Mouse (Mus musculus) CD4-positive, CD25-positive, alpha-beta regulatory T cell, adult 4 months (primary cell): ENCODE results near the gene Mrpl50. TPM values are rescaled to one million over a fixed set of nuclear protein-coding genes. Genes with fewer than 3 reads are reported as not detected.
"Not testable (repeated sequence)": the region's sequence is repeated elsewhere in the genome, so short reads cannot be mapped to it uniquely, and the experiment has no call there.

ENCODE experiments used
- ATAC-seq: one replicate; pipeline ENCODE4 v1.8.0; 2017
- polyA plus RNA-seq, 2 experiments: library from polyadenylated mRNA; unstranded; fragments of 100-300 nt; shearing (Covaris generic); gene quantifications; one replicate each; pipeline ENCODE4 v1.2.1; 2017

The Mrpl50 gene
- polyA plus RNA-seq: 10 to 100 TPM; 33.8 to 39.9 TPM

DNA sequence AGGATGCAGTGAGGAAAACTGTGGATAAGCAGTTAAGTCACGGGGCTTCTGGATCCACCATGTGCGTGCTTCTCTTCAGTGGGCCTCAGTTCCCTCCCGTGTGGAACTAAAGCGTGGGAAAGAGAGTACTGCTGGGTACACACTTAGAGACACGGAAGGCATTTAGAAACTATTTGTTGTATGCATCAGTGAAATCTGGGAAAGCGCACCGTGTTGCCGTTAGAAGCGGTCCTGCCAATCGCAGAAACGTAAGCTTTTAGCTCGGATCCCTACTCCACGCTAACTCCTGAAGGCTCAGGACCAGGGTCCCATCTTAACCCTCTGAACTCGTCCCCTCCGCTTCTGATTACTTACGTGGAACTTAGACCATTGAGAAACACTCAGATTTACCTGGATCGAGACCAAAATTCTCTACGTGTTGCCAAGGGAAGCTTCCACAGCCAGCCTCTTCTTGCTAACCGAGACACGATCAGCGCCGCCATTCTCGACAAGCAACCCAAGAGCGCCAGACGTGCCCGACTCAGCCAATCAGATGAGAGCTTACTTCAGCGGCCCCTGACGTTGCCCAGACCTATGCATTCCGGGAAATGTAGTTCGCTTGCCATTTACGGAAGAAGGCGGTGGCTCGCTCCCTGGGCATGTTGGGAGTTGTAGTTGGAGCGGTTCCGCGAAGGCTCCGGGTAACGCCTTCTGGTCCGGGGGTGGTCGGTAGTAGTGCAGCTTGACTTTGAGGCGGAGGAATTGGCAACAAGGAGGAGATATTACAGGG, at the start of gene Mrpl50, which contains the start of gene Zfp189:
Gene Mrpl50 (minus strand): TSS at position 522 of the 769 bp plus-strand sequence.
Gene Zfp189 (plus strand): TSS at position 605 of the 769 bp plus-strand sequence.
- peak; percentile 99 for ATAC-seq

DNA sequence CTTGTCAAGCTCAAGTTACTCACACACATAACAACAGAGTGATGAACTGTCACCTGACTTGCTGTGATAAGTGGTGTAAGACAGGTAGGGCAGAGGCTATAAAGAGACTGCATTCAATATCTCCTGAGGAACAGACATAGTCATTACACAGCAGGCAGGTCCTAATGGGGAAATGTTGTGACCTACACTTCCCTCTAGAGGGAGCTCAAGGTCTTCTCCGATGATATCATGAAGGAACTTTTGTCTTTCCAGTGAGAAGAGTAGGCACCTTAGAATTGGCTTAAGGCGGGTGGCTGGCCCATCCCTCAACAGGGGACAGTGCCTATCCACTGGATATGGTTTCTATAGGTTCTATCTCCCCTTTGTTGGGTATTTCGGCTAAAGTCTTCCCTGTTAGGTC, 46.7 kb upstream of the Mrpl50 start:
- peak; percentile 92 for ATAC-seq

DNA sequence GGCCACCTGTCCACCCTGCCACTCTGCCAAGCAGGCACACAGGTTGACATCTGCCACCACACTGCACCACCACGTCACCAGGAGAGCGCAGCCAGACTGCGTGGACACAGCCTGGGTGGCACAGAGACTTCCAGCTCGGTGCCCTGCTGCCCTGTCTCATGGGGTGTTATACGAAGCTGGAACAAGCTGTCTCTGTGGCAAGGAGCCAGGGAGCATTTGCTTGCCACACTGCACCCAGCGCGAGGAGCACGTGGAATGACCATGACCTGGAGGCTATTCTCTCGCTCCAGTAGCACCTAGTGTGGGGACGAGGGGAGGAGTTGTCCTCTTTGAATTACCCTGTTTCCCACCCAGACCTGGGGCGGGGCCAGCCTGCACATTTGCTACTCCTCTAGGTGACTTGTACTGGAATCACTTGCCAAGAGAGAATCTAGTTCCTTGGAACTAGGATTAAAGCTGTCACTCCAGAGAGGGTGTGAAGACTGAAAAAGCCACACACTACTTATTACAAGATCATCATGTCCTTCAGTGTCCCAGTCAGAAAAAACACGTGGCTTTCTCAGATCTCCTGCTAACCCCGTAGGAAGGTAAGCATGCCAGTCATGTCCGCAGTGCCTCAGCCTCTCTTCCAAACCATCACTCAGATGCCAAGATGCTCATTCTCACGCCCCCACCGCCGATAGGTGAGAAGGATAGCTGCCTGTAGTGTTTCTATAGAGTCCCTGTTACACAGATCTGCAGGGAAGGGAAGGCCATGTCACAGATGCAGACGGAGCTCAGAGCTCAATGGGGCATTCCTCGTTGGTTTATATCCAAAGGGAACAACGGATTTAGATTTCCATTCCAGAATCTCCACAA, 39.3 kb upstream of the Mrpl50 start:
- no peak for ATAC-seq

DNA sequence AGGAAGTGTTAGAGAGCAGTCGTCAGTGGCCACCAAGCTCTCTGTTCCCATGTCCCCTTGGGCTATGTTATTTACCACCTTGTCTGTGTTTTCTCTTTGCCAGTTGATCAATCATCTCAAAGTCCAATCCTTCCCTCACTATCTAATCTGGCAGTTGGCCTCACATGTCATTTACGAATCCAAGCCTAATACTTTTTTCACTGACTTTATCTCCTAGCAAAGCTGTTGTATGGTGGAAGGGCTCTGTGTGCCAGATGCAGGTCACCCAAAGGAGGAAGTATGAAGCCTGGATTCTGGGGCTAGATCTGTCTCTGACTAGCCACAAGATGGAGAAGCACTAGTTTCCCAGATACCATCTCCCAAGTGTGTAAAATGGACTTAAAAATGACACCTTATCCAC, 37.3 kb upstream of the Mrpl50 start:
- no peak for ATAC-seq

DNA sequence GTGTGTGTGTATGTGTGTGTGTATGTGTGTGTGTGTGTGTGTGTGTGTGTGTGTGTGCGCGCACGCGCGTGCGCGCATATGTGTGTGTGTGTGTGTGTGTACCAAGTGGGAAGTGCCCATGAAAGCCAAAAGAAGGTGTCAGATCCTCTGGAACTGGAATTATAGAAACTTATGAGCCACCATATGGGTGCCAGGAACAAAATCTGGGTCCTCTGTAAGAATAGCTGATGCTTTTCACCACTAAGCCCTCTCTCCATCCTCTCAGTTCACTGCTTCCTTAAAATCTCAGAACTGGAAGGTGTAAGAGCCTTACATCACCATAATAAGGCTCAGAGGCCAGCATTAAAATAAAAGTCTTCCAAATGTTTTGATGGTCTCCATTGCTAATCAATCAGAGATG, 36.5 kb upstream of the Mrpl50 start:
- no peak for ATAC-seq

DNA sequence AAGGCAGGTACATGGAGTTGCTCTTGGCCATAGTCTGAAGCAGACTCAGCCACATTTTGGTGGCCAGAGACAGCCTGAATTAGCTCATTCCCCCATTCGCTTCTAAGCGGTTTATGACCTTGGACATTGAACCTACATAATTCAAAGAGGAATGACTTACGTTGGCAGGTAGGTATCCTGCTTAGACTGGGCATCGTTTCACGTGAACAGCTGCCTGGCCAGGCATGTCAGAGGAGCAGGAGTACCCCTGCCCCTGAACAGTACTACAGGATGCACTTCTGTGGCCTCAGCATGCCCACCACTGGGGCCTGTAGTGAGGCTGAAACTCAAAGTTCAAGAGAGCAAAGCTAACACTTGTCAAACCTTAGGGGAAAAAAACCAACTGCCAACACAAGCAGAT, 32.5 kb upstream of the Mrpl50 start:
- ATAC-seq: no peak

DNA sequence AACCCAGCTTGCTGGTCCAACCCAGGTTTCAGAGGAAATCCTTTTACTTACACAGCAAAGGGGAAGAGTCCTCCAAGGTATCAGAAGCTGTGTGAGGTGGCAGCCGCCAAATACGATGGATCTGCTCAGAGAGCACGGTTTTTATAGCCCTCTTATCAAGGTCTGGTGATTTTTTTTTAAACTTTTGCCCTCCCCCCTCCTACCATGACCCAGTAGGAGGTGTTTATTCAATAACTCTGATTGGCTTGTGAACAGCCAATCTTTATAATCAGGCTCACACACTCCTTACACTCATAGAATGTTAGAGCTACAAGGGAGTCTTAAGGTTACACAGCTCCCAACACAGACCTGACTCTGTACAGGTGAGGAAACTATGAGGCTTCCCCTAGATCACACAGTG, 28.5 kb upstream of the Mrpl50 start, which contains the start of gene Aldob:
Gene Aldob (minus strand): TSS at position 164 of the 400 bp plus-strand sequence.
- no peak for ATAC-seq

DNA sequence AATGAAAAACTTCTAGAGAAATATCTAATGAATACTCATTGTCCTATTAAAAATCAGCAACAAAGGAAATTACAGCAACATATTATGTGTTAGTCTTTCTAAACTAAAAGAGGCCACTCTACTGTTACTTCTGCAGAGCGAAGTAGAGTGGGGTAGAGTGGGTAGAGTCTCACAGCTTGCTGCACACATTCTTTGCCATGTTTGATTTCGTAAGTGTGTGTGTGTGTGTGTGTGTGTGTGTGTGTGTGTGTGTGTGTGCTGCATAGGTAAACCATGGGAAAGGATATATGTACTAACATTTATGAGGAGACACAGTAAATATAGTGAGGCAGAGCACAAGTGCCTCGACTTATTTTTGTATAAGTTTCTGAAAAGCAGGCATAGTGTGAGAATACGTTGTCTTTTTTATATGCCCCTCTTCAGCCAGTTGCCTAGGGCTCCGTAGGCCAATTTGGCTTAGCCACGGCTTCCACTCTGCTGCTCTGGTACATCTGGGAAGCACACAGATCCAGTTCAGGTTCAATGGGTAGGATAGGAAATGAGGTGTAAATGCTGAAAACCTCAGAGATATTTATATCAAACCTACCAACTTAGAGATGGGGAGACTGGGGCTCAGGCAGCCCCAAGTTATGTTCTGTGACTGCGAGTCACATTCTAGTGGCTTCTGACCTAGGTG, 26.8 kb upstream of the Mrpl50 start:
- ATAC-seq: no peak

DNA sequence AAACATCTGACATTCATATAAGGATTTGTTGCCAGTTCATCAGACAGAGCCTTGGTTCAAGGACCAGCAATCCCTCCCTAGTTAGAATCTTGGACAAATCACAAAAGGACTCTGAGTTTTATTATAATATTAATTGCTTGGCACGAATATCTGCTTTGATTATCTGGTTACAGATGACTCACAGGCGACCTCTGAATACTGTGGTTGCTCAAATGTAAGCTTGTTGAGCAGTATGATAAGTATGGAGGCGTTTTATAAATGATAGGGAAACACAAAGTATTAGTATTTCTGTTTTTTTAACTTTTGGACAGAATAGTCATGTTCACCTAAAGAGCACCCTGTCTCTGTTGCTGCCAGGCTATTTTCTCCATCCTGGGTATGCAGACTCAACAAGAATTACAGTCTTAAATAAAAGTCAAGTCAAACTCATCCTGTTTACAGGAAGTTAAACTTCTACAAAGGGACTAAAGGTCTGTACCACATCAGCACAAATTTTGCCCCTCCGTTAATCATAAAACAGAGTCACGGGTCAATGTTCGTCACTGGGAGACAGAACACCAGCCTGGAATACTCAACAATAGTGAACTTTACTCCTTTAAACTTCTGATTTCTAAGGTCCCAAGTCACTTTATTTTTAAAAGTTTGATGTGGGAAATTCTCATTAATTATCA, 26.1 kb upstream of the Mrpl50 start:
- ATAC-seq: no peak

DNA sequence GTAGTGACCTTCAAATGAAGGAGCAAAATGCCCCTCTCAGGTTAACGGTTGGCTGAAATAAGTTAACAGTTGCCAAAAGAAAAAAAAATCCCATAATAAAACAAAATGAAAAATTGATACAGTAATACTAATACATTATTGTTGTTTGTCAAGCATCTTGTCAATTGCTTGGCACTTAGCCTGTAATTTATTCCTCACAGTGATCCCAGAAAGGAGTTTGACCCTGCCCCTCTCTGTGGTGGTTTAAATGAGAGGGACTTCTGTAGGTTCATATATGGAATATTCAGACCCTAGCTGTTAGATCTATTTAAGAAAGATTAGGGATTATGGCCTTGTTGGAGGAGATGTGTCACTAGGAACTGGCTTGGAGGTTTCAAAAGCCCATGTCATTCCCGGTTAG, 25.1 kb upstream of the Mrpl50 start:
- ATAC-seq: no peak

DNA sequence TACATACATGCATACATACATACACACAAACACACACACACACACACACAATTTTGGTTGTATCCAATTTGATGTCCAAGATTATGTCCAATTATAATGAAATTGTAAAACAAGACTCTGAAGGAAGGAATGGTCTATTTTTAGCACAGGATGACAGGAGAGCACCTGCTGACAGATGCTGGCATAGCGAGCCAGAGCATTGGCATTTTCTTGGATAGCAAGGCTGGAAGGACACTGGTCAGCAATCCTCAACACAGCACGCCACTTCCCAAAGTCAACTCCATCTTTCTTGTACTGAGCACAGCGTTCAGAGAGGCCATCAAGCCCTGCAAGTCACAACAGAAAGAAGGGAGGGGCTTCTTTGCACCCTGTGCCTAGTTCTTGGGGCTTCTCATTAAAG, 20.1 kb upstream of the Mrpl50 start:
- no peak for ATAC-seq

DNA sequence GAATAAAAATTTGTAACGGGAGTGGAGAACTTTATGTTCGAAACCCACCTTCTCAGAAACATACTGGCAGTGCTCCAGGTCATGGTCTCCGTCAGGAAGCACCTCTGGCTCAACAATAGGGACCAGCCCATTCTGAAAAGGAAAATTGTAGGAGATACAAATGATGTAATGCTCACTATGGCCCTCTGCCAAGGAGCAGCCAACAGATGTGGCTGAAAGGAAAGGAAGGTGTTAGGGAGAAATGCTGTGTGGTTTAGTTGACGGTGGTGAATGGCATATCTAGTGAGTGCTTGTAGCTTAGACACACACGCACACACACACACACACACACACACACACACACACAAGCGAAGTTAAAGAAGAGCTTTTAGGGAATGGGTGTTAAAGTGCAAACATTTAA, 18.8 kb upstream of the Mrpl50 start:
- no peak for ATAC-seq

DNA sequence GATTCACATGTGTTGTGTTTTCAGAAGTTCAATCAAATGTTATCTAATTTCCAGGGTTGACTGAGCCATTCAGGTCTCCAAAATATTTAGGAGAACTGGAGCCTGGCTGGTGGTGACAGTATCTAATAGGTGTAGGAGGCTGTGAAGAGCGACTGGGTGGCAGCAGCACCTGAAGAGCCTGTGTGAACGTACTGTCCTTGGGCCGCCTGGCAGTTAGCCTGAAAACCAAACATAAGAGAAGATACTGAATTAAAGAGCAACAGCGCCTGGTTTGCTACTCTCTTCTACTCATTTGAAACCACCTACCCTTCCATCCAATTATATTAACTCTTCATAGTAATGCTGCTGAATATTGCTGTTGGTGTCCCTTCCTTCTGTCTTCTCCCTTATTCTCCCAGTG, 15.8 kb upstream of the Mrpl50 start:
- no peak for ATAC-seq

DNA sequence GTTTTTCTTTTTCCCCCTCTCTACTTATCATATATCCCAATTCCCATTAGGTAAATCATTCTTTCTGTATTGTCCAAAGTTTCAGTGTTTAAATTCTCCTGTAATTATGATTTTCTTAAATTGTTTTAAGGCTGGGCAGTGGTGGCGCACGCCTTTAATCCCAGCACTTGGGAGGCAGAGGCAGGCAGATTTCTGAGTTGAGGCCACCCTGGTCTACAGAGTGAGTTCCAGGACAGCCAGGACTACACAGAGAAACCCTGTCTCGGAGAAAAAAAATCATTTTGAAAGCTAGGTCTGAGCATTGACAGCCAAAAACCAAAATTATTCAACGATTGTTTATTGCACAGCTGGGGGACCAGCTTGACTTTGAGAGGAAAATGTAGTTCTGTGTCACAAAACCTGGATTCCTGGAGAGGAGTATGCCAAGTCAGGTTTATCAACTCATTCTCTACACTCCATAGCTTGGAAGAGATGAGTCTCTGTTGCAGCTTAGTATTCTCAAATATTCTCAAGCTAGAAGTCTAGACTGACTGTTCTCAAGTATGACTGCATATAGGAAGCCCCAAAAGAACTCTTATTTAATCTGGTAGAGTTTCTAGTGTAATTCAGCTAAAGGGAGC, 14.9 kb upstream of the Mrpl50 start:
- ATAC-seq: no peak

DNA sequence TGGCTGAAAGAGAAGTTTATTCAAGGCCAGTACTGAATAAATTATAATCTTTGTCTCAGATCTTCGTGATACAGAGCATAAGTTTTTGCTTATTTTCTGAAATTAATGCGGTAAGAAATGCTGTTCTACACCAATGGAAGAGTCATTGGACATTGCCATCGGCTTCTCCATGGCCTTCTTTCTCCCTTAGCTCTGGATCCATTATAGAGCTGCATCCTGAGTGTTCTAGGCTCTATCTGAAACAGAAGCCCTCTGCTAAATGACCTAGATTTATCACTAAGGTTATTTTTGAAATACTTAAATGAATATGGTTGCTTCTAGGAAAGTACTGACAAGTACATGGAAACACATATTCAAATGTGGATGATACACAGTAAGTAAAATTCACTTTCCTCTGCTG, 14.1 kb upstream of the Mrpl50 start:
- no peak for ATAC-seq

DNA sequence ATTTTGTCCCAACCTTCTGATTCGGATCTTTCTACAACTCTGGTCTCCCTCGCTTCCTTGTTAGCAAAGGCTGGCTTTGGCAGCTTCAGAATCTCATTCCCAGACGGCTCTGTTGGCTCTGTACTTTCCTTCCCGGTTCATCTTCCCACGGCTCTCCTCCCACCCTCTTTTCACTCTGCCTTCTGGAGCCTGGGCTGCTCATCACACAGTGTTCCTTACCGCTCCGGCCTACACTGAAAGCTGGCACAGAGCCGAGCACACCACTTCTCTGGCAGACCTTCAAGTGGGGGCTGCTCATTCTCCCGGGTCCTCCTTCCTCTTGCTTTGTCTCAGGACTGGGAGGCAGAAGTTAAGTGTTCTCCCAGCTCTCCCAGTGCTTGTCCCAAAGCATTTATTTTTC, 1.7 kb upstream of the Mrpl50 start:
- ATAC-seq: no peak

DNA sequence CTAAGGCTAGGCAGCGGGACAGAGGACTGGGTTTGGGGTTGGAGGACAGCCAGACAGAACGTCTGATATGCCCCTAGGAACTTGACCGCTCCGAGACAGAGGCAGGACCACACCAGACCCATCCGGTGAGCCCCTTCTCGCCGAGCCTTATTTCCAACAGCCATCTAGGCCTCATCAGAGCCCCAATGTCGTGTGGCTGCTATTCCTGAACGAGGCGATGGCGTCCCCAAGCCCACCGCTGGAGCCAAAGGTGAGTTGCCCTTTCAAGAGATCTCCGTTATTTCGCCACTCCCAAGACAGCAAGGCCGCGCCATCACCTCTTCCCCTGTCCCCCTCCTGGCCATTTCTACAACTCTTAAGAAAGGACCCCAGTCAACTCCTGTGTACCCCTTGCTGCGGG, 453 bp upstream of the Mrpl50 start:
- peak; percentile 6 for ATAC-seq

DNA sequence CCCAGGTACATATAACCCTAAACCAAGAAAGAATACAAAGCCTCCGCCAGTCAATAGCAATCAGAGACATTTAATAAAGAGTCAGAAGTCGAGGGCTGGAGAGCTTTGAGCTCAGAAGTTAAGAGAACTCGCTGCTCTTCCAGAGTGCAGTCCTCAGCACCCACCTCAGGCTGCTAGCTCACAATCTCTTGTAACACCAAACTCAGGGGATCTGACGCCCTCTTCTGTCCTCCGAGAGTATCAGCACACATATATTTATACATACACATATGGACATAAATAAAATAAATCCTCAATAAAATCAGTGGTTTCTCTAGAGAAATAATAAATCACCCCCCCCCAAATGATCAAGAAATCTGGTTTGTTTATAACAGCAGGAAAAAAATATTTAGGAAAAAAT, 1.4 kb downstream of the Mrpl50 start:
- ATAC-seq: no peak

DNA sequence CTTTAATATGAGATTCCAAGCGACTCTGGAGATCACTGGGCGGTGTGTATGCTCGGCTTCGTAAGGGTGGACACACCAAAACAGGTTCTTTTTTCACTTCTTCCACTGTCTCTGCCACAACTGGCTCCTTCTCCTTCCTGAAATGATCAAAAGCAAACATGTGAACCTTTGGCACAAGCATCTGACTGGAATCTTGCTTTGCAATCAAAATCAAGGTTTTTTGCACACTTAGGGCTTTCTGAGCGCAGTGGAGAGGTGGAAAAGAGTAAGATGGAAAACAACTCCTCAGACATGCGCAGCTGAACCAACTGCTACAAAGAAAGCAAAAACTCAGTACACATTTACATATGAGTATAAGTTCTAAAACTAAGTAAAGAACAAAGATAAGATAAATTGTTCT, 6.5 kb downstream of the Mrpl50 start:
- no peak for ATAC-seq

DNA sequence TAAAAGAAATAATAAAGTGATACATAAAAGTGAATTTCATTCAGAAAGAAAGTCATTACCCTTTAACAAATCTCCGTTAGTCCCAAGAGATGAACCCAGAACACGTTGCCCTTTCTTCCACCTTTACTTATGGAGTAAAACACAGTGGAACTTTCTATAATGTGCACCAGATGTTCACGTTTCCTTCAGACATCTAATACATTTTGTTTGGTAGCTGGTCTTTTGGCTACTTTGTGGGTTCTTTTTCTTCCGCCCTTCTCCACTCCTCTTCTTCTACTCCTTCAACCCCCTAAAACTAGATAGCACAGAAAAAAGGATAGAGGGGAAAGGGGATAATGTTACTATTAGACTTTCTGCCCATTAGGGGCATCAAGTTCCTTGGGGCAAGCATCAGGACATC, 8.3 kb downstream of the Mrpl50 start:
- no peak for ATAC-seq

DNA sequence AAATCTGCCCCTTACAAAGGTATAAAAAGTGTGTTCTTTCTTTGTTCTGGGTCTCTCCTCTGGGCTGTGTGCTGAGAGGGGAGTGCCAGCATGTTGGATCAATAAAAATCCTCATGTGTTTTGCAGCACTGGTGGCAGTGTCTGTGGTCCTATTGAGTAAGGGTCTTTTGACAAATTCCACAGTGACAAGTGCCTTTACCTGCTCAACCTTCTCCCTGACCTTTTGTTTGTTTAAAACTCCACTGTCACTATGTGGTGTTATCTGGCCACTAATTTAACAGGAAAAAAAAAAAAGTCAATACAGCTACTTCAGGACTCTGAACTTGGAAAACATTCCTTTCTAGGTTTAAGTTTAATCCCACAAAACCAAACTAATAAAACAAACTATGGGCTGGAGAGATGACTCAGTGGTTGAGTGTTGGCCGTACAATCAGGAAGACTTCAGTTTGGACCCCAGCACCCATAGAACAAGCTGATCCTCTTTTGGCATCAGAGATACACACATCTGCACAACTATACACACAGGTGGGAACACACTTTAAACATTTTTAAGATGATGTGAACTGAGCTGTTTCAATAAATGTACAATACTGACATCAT, 10.6 kb downstream of the Mrpl50 start:
- not testable (repeated sequence) for ATAC-seq

DNA sequence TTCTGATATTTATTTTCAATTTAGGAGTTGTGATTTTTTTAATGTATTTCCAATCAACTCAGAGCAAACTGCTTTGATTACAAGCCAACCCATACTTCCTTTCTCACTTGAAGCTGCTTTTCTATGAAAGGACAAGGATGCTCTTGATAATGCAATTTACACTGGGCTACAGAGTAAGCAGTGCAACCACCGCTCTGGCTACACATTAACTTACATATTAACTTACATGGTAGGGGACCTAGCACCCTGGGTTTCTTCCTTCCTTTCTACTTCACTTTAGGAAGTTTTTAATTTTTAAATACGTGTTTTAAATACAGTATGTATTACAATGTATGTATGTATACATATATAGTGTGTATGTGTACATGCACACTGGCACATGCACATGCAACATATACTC, 11.7 kb downstream of the Mrpl50 start:
- no peak for ATAC-seq
